Mouse (Mus musculus) layer of hippocampus, adult 18-20 months (tissue): ENCODE measurements around the gene Gm14226. TPM values are rescaled to one million over a fixed set of nuclear protein-coding genes. Genes with fewer than 3 reads are reported as not detected.
"Not testable (repeated sequence)": the region's sequence is repeated elsewhere in the genome, so short reads cannot be mapped to it uniquely, and the experiment has no call there.

ENCODE experiments used
- DNase-seq, 2 experiments: peaks; one replicate each; pipeline ENCODE4 v3.0.0; 2022; ENCODE audit warnings: low spot score in 2 of 2
- long read RNA-seq: library from polyadenylated mRNA; stranded (forward); transcript quantifications from one replicate; pipeline ENCODE4 v2.0.0, GENCODE M21; 2021
- total RNA-seq, 2 experiments: library from RNA; stranded (reverse); gene quantifications; 2 replicates each; pipeline ENCODE4 v1.2.3; 2021

The Gm14226 gene
- under 1 TPM; 0.13 to 0.15 TPM for total RNA-seq
- long read RNA-seq: 0 reads

DNA sequence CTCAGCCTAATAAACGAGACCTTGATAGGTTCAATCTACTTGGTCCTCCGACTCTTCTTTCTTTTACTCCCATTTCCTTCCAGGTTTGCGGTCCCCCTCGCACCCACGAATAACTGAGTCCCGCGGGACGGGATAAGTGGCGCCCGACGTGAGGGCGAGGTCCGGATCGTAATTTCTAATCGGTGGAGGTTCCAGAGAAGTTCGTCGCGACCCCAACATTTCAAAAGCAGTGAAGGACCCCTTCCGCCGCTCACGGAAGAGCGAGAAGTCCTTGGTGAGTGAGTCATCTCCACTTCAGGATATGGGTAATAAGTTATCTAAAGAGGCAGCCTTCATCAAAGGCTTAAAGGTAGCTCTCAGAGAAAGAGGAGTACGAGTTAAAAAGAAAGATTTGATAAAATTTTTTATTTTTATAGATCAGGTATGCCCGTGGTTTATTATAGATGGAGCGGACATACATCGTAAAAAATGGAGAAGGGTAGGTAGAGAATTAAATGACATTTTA is at the start of gene Gm14226:
TSS of gene Gm14226 (plus strand) at position 16 of the 505 bp plus-strand sequence.
- DNase-seq: not testable (repeated sequence)

DNA sequence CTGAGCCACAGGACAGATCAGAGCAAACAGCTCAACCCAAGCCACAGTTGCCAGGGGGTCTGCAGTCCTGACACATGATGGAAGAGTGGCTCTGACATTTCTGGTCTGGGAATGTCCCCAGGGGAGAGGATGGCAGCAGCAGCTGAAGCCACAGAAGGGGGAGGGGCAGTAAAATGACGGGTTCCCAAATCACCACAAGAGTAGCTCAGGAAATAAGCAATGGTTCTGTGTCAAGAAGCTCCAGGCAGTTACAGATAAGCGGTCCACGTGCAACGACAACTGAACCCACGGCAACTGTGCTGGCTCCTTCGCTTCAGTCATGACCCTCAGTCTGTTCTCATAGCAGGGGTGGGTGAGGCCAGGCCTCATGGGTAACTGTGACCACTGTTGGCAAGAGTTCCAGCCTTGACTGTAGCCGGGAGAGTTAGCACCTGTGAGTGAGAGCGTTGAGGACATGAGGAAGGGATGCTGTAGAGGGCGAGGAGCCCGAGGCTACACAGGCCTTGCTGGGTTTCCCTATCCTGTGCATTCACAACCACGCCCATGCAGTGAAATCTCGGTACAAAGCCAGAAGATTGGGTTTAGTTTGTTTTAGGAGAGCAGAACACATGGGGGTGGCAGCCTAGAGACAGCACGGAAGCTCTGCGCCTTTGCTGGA is 48.2 kb upstream of the Gm14226 start:
- DNase-seq: not testable (repeated sequence)

DNA sequence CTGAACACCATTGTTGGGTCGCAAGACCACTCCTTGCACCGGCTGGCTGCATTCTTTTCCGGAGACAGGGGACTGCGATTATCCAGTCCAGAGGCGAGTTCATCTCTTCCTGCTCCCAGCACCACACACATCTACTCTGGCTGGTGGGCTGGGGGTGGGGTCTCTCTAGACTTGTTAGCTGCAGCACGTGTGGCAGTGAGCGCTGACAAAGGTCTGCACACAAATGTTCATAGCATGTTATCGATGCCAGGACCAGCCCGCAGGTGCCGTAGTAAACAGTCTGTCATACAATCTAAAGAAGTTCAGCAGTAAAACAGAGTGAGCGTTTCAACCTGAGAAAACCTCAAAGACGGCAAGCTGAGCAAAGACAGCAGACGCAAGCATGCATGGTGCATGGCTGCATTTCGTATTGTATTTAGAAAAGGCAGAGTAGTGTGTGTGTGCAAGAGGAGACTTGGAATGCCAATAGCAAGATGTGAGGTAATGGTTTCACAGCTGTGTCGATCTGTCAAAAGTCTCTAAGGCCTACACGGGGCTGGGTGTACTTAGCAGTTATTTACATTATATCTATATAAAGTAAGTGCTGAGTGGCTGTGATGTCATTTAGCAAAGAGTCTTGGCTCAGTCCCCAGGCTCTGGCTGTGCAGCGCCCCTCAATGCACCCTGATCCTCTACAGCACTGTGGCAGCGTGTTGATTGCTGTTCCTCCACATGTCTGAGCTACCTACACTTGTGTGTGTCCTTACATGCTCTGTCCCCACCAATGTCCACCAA is 46.0 kb upstream of the Gm14226 start:
- no peak for DNase-seq

DNA sequence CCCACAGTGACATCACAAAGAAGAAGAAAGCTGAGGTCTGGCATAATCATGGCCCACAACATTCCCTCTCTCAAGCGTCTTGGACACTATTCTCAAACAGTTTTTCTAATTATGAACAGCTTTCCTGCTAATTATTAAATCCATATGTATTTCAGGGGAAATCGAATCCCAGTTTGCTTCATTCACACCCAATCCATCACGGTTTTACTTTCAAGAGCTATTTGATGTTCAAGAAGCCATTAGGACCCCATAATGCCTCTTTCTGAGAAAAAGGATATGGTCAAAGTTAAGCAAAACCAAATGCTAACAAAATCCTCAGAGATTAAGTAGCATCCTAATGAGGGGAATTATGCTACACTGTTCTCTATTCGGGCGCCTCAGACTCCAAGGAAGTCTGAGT is 45.1 kb upstream of the Gm14226 start:
- no peak for DNase-seq

DNA sequence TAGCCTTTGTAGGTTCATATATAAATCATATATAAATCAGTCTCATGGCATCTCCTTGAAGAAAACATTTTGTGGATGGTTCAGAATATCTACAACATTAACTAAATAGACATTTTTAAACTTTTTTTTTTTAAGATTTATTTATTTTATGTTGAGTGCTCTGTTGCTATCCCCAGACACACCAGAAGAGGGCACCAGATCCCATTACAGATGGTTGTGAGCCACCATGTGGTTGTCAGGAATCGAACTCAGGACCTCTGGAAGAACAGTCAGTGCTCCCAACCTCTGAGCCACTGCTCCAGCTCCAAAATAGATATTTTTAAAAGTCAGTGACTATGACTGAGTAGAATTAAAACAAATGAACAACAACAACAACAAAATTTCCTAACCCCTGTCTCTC is 31.5 kb upstream of the Gm14226 start:
- DNase-seq: no peak

DNA sequence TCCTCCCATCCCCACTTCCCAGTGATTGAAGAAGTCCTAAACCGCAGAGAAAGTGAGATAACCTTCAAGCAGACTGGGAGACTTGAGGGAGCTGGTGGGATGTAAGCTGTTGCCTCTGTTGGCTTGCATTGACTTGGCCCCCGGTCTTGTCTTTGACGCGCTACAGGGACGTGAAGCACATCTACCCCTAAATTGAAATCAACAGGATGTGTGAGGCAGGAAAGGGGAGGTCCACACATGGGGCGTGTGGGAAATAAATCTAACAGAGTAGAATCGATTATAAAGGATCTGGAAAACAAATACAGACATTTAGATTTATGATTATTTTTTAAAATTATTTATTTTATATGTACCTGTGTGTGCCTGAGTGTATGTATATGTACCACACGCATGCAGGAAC is 26.7 kb upstream of the Gm14226 start:
- DNase-seq: no peak

DNA sequence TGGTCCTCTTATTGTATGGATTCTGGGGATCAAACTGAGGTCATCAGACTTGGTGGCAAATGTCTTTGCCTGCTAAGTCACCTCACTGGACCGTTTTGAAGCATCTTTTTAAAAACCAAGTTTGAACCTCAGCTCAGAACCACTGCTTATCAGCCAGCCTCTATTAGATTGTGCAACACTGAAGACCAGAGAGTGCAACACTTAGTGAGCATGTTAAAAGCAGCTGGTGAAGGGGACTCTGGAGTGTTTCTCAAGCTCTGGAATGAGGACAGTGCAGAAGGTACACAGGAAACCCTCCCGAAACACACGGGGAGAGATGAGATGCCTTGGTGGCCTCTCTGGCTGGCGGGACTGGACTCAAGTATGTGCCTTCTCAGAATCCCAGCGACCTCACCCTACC is 26.0 kb upstream of the Gm14226 start:
- no peak for DNase-seq

DNA sequence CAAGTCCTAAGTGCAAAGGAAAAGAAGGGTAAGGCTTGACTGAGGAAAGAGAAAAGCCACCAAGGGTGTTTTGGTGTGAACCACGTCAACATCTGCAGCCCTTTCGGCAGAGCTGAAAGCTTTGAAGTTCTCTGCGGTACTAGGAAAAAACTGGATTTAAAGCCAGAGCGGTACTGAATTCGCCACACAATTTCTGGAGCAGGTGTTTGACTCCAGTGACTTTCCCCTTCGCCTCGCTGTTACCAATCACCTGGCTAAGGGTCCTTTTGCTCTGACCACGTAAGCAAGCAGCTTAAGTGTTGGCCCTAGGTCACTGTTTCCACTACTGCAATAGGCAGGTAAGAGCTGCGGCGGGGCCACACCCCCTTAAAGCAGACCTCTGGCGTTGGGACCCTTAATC is 12.6 kb upstream of the Gm14226 start:
- DNase-seq: no peak

DNA sequence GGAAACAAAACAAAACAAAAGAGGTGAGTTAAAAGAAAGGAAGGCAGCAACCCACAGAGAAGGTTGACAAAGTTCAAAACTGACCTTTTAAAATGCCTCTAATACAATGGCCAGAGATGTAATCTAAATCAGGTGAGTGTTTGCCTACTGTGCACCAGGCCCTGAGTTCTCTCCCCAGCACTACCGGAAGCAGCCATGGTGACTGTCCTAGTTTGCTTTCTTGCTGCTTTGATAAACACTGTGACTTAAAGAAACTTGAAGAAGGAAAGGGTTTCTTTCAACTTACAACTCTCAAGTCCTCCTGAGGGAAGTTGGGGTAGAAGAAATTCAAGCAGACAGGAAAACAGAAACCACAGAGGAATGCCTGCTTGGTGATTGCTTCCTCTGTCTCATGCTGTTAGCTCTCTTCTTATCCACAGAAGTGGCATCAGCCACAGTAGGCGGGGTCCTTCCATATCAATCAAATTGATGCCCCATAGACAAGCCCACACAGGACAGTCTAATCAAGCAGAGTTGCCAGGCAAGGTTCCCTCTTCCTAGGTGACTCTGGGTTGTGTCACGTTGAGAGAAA is 6.9 kb upstream of the Gm14226 start:
- no peak for DNase-seq

DNA sequence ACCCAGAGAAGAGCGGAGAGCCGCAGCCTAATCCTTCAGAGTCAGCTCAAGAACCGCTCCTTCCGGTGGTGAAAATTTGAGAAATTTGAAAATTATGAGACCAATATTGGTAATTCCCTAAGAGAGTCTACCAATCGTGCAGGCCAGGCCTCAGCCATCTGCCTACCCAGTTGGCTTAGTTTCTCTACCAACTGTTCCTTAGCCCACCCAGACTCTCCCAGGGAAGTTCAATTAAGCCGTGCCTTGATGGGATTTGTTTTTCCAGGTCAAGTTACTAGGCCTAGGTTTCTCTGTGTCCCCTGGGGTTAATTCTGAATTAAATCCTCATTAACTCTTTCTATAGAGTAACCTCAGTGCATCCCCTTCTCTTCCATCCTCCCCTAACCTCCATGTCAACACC is 5.1 kb upstream of the Gm14226 start:
- DNase-seq: peak; percentile 30 to 60

DNA sequence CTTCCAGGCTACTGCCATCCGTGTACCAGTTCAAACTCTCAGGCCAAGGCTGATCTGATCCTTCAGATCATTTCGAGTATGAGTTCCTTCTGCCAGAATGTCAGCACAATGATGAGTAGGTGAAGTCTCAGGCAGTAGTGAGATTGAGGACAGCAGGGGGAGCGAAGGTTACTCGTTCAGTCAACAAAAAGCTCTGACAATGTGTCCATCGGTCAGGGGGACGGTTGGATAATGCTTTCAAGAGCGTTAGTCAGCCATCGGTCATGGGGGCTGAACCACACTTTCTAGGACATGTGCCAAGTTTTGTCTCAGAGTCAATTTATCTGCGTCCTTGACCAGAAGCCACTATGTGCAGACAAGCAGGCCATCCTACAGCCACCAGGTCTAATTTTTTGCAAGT is 1.3 kb upstream of the Gm14226 start:
- not testable (repeated sequence) for DNase-seq

DNA sequence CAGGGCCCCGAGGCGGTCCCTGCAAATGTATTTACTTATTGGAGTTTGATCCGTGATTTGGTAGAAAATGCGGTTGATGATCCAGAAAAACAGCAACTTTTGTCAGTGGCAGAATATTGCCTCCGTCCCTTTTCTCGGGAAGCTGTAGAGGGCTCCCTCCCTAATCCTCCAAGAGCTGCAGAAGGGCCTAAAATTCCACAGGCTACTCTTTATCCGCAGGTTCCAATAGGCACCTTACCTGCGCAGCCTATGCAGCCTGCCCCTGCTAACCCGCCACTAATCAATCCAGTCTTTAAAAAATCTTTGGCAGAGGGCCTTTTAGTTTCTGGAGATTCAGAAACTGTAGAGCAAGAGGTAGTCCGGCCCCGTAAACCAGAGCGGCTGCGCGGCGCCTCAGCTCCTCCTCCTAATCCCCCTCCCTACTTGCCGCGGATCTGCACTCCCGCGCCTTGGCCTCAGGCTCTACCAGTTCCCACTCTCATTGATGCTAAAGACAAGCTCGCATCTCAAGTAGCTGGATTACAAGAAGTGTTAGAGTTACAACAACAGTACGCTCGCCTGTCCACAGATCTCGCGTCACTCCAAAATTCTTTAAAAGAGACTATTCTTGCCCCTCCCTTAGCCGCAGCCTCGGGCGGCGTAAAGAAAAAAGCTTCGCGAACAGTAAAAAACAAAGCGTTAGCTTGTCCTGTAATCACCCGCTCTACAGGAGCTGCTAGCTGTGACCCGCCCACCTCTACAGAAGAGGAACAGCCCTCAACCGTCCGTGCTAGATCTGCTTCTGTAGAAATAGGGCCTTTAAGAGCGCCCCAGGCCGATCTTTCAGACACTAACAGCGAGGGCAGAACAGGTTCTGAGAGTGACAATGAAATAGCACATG is 936 bp downstream of the Gm14226 start:
- peak; percentile 18 to 63 for DNase-seq

DNA sequence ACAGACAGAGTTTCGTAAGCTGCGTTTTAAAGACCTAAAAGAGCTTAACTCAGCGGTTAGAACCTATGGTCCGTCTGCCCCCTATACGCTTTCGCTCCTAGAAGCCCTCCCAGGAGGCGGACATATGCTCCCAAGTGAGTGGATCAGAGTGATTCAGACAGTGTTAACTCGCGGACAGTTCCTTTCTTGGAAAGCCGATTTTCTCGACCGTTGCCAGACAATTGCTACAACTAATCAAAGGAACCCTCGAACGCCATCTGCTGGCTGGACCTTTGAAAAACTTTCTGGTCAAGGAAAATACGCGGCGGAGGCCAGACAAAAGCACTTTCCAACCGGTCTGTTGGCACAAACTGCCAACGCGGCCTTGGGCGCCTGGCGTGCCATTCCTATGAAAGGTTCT is 1.6 kb downstream of the Gm14226 start:
- peak; percentile 73 to 93 for DNase-seq

DNA sequence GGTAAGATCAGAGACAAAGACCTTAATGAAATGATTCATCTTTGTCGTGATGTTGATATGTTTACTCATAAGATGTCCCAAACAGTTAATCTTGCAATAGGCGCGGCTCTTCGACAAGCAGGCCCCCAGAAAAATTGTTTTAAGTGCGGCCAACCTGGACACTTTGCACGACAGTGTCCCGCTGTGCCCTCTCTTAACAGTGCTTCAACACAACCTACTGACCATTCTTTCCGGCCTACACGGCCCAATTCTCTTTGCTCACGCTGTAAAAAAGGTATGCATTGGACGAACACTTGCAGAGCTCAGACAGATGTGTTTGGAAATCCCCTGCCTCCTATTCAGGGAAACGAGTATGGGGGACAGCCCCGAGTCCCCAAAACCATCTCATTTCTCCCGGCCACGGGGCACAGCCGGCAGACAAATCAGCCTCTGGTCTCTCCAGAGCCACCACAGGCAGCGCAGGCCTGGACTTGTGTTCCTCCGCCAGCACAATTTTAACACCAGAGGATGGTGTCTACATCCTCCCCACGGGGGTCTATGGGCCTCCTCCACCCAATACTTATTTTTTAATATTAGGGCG is 2.3 kb downstream of the Gm14226 start:
- not testable (repeated sequence) for DNase-seq

DNA sequence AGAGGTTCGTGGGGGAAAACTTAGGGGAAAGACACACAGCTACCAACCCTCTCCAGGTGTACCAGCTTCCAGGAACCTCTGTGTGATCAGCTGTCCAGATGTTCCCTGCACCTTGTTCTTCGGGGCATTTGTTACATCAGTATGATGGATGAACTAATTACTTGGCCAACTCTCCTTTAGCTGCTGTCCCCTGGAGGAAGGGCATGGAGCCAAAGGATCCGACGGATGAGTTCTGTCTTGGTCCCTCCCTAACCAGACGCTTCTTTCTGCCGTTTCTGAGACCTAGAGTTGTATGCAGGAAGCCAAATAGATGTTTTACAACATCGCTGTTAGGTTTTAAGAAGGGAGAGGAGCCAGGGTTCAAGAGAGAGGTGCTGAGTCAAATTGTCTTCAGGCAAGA is 12.8 kb downstream of the Gm14226 start:
- no peak for DNase-seq

DNA sequence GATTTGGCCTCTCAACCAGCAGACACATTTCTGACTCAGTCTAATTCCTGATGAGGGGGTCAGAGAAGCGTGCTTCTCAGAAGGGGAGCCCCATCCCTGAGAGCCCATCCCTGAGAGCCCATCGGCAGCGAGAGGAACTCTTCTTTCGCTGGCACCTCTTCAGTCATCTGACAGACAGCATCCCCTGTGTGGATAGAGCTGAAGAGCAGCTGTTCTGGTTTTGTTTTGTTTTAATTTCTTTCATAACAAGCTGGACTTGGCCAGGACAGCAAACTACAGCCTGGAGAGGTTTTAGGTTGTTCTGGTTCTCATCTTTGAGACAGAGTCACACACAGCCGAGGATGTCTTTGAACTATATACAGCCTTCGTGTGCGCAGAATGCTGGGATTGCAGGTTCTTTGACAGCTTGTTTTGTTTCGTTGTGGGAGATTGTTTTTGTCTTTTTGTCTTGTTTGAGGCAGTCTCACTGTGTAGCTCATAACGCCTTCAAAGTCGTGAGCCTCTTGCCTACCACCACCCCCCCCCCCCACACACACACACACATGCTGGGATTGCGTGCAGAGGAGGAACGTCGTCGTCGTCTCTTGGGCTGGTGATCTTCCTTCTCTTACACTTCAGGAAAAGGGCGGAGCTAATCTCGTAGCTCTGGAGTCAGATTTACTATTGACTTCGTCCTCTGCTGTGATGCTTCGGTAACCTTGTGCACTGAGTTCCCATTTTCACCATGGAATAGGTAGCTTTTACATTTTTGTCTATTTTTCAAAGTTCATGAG is 15.1 kb downstream of the Gm14226 start:
- no peak for DNase-seq

DNA sequence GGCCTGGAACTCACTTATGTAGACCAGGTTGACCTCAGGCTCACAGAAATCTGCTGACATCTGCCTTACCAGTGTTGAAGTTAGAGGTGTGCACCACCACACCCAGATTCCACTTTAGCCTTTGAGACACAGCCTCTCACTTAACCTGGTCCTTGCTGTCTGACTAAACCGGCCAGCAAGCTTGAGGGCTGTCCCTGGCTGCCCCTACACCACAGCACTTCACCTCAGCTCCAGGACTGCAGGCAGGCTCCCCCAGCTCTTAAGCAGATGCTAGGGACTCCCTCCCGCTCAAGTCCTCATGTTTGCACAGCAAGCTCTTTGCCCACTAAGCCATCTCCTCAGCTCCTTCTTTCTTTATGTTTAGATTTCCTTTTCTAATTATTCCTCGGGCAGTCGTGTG is 21.9 kb downstream of the Gm14226 start:
- DNase-seq: no peak

DNA sequence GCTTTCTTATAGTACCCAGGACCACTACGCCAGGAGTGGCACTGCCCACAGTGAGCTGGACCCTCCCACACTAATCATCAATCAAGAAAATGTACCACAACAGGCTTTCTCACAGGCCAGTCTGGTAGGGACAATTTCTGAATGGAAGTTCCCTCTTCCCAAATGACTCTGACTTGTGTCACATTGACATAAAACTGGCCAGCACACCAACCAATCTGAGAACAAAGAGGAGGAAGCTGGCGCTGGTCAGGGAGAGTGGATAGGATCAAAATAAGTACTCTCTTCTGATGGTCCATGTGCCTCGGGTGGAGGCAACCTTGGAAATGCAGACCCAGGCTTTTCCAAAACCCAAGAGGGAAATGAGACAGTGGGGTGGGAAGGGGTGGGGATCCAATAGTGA is 26.5 kb downstream of the Gm14226 start:
- no peak for DNase-seq

DNA sequence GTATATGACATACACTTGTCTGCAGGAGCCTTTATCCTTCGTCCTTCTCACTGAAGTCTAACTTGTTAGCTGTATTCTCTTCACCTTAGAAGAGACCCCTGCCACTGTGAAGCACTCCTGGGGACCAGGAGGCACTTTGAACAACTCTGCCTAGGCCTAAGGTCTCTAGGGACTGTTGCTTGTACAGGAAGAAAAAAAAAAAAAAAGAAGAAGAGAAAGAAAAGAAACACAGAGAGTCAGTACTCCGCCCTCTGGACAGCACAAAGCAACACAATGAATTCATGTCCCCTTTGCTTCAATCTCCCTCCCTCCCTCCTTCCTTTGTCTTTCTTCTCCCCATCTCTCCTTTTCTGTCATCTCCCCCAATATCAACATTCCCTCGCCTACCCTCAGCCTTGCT is 27.0 kb downstream of the Gm14226 start:
- DNase-seq: no peak

DNA sequence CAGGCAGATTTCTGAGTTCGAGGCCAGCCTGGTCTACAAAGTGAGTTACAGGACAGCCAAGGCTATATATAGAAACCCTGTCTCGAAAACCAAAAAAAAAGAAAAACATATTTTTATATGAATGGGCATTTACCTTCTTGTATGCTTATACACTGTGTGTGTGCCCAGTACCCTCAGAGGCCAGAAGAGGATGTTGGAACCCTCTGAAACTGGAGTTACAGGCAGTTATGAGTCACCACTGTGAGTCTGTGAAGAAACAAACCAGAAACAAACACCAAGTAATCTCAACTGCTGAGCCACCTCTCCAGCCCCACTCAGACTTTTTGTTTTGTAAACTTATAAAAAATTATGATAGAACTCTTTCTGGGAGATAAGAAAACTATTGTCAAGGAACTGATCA is 28.7 kb downstream of the Gm14226 start:
- DNase-seq: no peak
